Mouse (Mus musculus): ENCODE data around the gene Lrrfip1. TPM values are rescaled to one million over a fixed set of nuclear protein-coding genes. Genes with fewer than 3 reads are reported as not detected.

Lrrfip1 gene
- polyA plus RNA-seq, 1 experiment from 2014 or later: 19.6 TPM

DNA sequence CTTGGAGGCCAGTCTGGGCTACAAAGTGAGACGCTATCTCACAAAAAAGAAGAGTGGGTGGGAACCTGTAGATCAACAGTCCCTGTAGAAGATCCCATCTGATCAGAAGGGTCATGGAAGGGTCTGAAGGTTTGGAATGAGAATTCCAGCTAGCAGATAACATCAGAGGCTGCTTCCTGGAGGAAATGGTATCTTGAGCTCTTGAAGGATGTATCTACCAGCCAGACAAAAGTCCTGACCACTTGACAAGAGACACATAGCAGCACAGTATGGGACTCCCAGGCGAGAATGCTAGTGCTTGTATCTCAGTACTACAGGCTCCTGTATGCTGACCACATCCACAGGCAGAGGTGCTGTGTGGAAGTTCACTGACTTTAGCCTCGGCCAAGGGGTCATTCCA is 2.6 kb downstream of the Lrrfip1 start:
- Histone ChIP-seq H3K36me3 (replicated peaks) (no peaks in the 10 kb centered on the region), H3K9ac (no peak overlapping the region), H3K27me3 (peaks cover 15% of the 10 kb centered on the region), H3K9me3 (no peaks in the 10 kb centered on the region), H3K4me1 (peaks cover 22% of the 10 kb centered on the region), H3K4me3 (replicated peaks) (no peak overlapping the region), H3K27ac (no peak overlapping the region), H3K4me2 (no peak overlapping the region)
- 84% methylated on average over 3 of the region's 3 CpGs for WGBS
- ATAC-seq (ENCODE audit: low FRiP score): no peak

DNA sequence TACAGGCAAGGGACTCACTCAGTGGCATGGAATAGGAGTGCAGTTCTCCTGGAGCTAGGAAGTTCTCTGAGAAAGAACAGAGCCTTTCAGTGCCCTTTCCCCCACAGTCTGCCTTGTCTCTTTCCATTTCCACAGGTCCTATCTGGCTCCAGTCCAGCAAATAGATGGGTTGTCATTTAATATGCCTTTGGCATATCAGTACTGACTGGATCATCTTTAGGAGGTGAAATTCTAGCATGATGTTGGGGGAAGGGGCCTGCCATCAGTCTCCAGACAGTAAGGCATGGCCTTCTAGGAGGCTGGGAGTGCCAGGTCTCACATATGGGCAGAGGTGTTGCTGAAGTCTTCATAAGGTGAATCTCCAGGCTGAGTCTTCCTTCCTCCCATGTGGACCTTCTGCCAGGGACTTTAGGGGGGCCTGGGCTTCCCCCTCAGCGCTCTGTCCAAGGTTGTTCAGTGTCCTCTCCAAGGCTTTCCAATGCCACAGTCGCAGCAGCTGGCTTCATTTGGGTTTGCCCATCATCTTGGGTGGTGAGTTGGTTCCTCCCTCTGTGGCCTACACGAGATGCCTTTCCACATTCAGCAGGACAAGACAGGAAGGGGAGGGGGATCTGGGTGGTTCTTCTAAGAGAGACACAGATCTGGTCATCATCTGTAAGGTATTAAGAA is 3.5 kb downstream of the Lrrfip1 start:
- 82% methylated on average over 3 of the region's 3 CpGs for WGBS
- Histone ChIP-seq H3K27me3 (peaks cover 12% of the 10 kb centered on the region), H3K9ac (no peak overlapping the region)

DNA sequence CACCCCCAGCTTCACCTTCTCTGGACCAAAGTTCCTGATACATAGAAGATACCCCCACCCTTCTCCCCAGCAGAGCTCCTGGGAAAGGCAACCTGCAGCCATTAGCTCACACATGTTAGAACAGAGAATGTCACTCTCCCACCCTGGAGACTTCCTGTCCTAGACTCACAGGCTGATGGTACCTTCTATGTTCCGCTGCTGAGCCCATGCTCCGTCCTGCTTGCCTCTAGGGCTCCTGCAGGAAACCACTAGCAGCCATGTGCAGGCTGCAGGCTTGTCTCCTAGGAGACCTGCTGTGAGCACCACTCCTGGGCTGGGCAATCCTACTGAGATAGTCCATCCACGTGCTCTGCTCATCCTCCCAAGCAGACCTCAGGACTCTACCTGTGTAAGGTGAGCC is 4.1 kb downstream of the Lrrfip1 start:
- Histone ChIP-seq H3K36me3 (replicated peaks) (no peaks in the 10 kb centered on the region), H3K4me1 (peaks cover 22% of the 10 kb centered on the region), H3K9ac (no peak overlapping the region), H3K9me3 (no peaks in the 10 kb centered on the region), H3K27ac (no peak overlapping the region), H3K27me3 (peaks cover 6% of the 10 kb centered on the region), H3K4me2 (no peak overlapping the region), H3K4me3 (replicated peaks) (no peak overlapping the region)
- no peak for ATAC-seq (ENCODE audit: low FRiP score)
- WGBS: 92% methylated on average over 3 of the region's 3 CpGs

More for the DNA sequence above, 3.5 kb downstream of the Lrrfip1 start:
- Histone ChIP-seq H3K4me3 (replicated peaks) (no peak overlapping the region), H3K27ac (no peak overlapping the region), H3K4me1 (peaks cover 22% of the 10 kb centered on the region), H3K9me3 (no peaks in the 10 kb centered on the region), H3K4me2 (no peak overlapping the region), H3K36me3 (replicated peaks) (no peaks in the 10 kb centered on the region)
- no peak for ATAC-seq (ENCODE audit: low FRiP score)

DNA sequence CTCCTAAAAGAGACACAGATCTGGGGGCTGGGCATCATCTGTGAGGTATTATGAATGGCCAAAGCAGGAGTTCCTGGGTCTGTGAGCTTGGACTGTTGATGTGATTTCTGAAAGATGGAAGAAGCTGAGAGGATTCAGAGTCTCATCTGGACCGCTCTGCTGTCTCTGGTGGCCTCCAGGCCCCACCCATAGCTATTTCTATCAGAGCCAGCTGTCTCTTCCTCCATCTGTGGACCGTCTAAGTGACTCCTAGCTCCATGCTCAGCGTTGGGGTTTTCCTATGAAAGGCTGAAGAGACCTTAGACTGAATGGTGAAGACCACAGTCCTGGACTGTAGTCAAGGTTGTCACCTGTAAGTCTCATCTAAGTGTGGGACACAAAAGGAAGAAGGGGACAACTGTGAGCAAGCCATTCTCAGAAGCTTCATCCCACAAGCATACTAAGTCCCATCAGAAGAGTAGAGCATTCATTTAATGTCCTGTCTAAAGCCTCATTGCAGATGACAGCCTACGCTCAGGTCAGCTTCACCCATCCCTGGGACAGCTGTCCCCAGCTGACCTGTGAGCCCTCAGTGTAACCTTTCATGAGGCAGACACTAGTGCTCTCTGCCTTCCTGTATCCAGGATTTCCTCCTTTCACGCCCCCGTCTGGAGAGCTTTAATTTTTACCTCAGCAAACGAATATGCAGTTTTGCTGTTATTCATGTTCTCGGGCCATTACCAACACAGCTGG is 5.2 kb downstream of the Lrrfip1 start:
- no peak overlapping the region for H3K27ac ChIP-seq
- no peak for ATAC-seq (ENCODE audit: low FRiP score)
- no peaks in the 10 kb centered on the region for H3K36me3 ChIP-seq (replicated peaks)
- H3K4me2 ChIP-seq: no peak overlapping the region
- no peak overlapping the region for H3K9ac ChIP-seq
- no peak overlapping the region for H3K4me3 ChIP-seq (replicated peaks)
- H3K4me1 ChIP-seq: peaks cover 19% of the 10 kb centered on the region
- no peaks in the 10 kb centered on the region for H3K27me3 ChIP-seq
- no peaks in the 10 kb centered on the region for H3K9me3 ChIP-seq
- WGBS: 88% methylated on average over 8 of the region's 8 CpGs

DNA sequence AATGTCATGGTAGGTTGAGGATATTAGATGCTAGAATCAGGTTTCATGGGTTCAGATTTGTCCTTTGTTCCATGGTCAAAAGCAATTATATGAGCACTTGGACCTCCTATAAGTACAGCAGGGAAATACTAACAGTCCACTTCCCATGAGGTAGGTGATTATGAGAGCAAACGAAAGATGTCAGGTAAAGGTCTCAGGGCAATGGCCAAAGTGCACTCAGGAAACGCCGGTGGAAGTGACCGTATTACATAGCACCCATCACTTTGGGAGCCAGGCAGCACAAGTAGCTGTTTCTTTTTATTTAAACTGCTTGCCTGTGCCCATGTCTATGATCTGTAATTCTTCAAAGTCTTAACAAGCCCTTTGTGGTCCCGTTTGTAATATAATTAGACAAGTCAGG is 7.5 kb downstream of the Lrrfip1 start:
- no peak overlapping the region for H3K4me2 ChIP-seq
- 82% methylated on average over 5 of the region's 5 CpGs for WGBS
- no peak overlapping the region for H3K27ac ChIP-seq
- H3K36me3 ChIP-seq (replicated peaks): no peaks in the 10 kb centered on the region
- H3K9ac ChIP-seq: no peak overlapping the region
- ATAC-seq (ENCODE audit: low FRiP score): no peak
- H3K4me3 ChIP-seq (replicated peaks): no peak overlapping the region
- H3K9me3 ChIP-seq: no peaks in the 10 kb centered on the region
- H3K4me1 ChIP-seq: 0 out of 2 replicates have a peak, but pooled peaks cover 3% of the 10 kb centered on the region
- no peaks in the 10 kb centered on the region for H3K27me3 ChIP-seq

DNA sequence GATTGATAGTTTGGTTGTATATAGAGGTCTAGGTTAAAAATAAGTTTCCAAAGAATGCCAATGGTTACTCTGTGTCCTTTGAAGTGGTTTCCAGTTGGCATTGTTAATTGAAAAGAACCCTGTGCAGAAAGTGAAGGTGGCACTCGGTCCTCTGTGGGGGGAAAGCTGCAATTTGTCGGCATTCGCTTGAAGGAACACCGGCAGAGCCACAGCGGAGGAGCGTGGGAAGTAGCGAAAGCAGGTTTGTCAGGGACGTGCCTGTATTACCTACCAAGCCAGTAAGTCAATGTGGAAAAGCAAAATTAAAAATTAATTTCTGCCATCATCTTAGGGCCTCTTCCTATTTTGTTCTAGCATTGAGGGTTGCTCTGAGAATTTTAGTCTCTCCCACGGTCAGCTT is 8.2 kb downstream of the Lrrfip1 start:
- no peak overlapping the region for H3K9ac ChIP-seq
- no peak overlapping the region for H3K4me3 ChIP-seq (replicated peaks)
- 0 out of 2 replicates have a peak, but pooled peaks cover 3% of the 10 kb centered on the region for H3K4me1 ChIP-seq
- H3K27ac ChIP-seq: no peak overlapping the region
- no peak for ATAC-seq (ENCODE audit: low FRiP score)
- H3K9me3 ChIP-seq: no peaks in the 10 kb centered on the region
- WGBS: 86% methylated on average over 9 of the region's 9 CpGs
- H3K4me2 ChIP-seq: no peak overlapping the region
- no peaks in the 10 kb centered on the region for H3K36me3 ChIP-seq (replicated peaks)
- H3K27me3 ChIP-seq: no peaks in the 10 kb centered on the region

DNA sequence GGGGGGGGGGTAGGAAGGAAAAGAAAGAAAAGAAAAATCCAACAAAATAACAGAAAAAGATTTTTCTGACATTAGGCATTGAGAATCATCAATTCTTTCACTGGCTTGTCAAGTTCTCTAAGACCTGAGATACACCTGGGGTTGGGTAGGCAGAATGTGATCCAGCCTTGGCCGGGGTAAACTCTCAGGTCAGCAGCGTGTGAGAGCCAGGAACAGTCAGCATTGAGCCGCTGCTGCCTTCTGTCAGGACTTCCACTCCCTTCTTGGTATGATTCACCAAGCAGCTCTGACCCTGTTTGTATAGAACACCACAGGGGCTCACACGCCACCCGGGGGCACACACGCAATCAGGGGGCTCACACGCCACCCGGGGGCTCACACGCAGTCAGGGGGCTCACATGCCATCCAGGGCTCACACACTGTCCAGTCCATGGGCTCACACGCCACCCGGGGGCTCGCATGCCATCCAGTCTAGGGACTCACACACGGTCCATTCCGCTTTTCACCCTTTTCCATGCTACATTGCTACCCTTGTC is 9.7 kb downstream of the Lrrfip1 start:
- no peak for ATAC-seq (ENCODE audit: low FRiP score)
- no peak overlapping the region for H3K27ac ChIP-seq
- WGBS: 95% methylated on average over 14 of the region's 14 CpGs

DNA sequence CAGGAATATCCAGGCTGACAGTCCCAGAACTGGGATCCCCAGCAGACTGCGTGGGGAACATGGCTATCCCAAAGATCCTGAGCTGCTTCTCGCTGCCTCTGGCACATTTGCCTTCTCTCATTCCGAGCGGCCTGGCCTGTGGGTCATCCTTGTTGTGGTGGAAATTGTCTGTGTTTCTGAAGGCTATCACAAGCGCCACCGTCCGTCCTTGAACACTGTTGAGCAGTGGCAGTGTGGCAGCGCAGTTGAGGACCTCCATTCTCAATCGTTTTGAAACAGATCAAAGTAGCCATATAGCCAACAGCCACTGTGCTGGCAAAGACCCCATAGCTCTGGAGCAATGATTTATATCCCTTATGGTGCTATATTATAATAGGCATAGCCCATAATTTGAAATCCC is 10.2 kb downstream of the Lrrfip1 start:
- no peaks in the 10 kb centered on the region for H3K27me3 ChIP-seq
- no peaks in the 10 kb centered on the region for H3K9me3 ChIP-seq
- ATAC-seq (ENCODE audit: low FRiP score): no peak
- peaks cover 3% of the 10 kb centered on the region; the same call in 1 of the 2 replicates for H3K4me1 ChIP-seq
- no peaks in the 10 kb centered on the region for H3K36me3 ChIP-seq (replicated peaks)
- H3K4me2 ChIP-seq: no peak overlapping the region
- H3K27ac ChIP-seq: no peak overlapping the region
- H3K4me3 ChIP-seq (replicated peaks): no peak overlapping the region
- 92% methylated on average over 9 of the region's 9 CpGs for WGBS
- no peak overlapping the region for H3K9ac ChIP-seq

More for the DNA sequence above, 9.7 kb downstream of the Lrrfip1 start:
- H3K4me3 ChIP-seq (replicated peaks): no peak overlapping the region
- H3K9me3 ChIP-seq: no peaks in the 10 kb centered on the region
- H3K4me1 ChIP-seq: peaks cover 3% of the 10 kb centered on the region; the same call in 1 of the 2 replicates
- no peak overlapping the region for H3K9ac ChIP-seq
- H3K27me3 ChIP-seq: no peaks in the 10 kb centered on the region
- no peaks in the 10 kb centered on the region for H3K36me3 ChIP-seq (replicated peaks)
- no peak overlapping the region for H3K4me2 ChIP-seq

DNA sequence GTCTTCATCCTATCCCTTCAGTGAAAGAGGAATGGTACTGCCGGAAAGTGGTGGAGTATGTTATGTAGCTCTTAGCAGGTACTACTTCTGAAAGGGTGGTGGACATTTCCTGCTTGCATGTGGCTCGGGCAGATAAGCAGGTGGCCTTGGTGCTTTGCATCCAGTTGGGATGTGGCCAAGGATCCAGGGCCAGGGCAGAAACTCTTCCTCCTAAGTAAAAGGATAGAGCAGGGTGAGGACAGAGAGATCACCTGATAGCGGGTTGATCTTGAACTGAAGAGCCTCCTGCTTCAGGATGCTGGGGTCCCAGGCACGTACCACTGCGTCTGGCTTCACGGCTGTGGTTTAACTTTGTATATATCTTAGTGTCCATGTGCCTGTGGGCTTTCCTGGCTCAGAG is 10.7 kb downstream of the Lrrfip1 start:
- 95% methylated on average over 6 of the region's 6 CpGs for WGBS

DNA sequence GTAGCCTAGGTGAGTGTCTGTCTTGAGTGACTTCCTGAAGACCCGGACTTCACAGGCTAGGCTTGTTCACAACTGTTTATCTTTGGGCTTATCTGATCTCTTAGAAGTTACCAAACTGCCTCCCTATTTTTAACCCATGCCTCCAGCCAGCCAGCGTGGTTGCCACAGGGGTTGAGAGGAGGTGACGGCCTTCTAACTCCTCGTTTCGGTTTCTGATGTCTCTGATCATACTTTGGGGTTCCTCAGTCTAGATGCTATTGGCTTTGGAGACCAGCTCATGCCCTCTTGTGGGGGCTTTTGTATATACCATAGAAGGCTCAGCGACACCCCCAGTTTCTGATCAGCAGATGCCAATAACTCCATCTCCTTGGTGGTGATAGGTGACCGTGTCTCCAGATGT is 11.7 kb downstream of the Lrrfip1 start:
- no peaks in the 10 kb centered on the region for H3K27me3 ChIP-seq
- H3K4me1 ChIP-seq: peaks cover 3% of the 10 kb centered on the region; the same call in 1 of the 2 replicates
- WGBS: 97% methylated on average over 7 of the region's 7 CpGs
- no peak overlapping the region for H3K4me3 ChIP-seq (replicated peaks)
- H3K27ac ChIP-seq: no peak overlapping the region
- no peaks in the 10 kb centered on the region for H3K9me3 ChIP-seq
- H3K9ac ChIP-seq: no peak overlapping the region
- H3K4me2 ChIP-seq: no peak overlapping the region
- ATAC-seq (ENCODE audit: low FRiP score): no peak
- H3K36me3 ChIP-seq (replicated peaks): no peaks in the 10 kb centered on the region

More for the DNA sequence above, 10.7 kb downstream of the Lrrfip1 start:
- Histone ChIP-seq H3K9ac (no peak overlapping the region), H3K27ac (no peak overlapping the region), H3K4me2 (no peak overlapping the region), H3K9me3 (no peaks in the 10 kb centered on the region), H3K27me3 (no peaks in the 10 kb centered on the region), H3K4me3 (replicated peaks) (no peak overlapping the region), H3K4me1 (peaks cover 3% of the 10 kb centered on the region; the same call in 1 of the 2 replicates), H3K36me3 (replicated peaks) (no peaks in the 10 kb centered on the region)
- ATAC-seq (ENCODE audit: low FRiP score): no peak

DNA sequence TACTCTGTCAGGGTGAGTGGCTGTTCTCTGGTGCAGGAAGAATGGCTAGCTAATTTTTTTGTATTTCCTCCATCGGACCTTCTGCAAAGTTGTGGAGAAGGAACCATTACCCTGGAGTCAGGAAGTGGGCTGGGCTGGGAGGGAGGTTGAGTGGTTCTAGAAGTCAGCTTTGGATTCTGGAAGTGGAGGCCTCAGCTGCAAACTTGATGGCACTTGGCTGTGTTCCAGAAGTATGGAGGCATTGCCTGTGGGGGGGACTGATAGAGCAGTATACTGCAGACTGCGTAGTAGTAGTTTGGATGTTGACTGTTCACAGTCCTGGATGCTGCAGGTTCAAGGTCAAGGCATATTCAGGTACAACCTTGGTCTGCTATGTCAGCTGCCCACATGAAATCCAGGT is 12.2 kb downstream of the Lrrfip1 start:
- no peak for ATAC-seq (ENCODE audit: low FRiP score)
- H3K27ac ChIP-seq: no peak overlapping the region
- no peak overlapping the region for H3K4me3 ChIP-seq (replicated peaks)
- no peak overlapping the region for H3K4me2 ChIP-seq
- H3K27me3 ChIP-seq: no peaks in the 10 kb centered on the region
- 97% methylated on average over 2 of the region's 2 CpGs for WGBS
- peaks cover 3% of the 10 kb centered on the region; the same call in 1 of the 2 replicates for H3K4me1 ChIP-seq
- H3K9ac ChIP-seq: no peak overlapping the region
- no peaks in the 10 kb centered on the region for H3K9me3 ChIP-seq
- H3K36me3 ChIP-seq (replicated peaks): no peaks in the 10 kb centered on the region

DNA sequence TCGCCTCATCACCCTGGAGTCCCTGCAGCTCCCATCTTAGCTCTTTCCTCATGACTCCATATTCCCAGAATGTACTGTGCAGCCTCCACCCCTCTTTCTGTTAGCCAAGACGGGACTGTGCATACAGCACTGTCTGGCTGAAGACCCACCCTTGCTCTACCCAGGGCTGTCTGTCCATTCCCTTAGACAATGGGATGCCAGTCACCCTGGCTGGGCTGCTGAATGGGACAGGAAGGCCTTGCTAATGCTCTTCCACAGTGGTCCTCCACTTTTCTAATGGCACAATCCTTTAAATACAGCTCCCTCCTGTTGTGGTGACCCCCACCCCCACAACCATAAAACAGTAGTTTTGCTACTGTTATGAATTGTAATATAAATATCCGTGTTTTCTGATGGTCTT is 12.8 kb downstream of the Lrrfip1 start:
- no peaks in the 10 kb centered on the region for H3K36me3 ChIP-seq (replicated peaks)
- H3K27ac ChIP-seq: no peak overlapping the region
- no peaks in the 10 kb centered on the region for H3K9me3 ChIP-seq
- H3K4me1 ChIP-seq: peaks cover 3% of the 10 kb centered on the region; the same call in 1 of the 2 replicates
- no peak overlapping the region for H3K4me3 ChIP-seq (replicated peaks)
- no peaks in the 10 kb centered on the region for H3K27me3 ChIP-seq
- no peak for ATAC-seq (ENCODE audit: low FRiP score)
- no peak overlapping the region for H3K4me2 ChIP-seq
- WGBS: 83% methylated on average over 3 of the region's 3 CpGs
- H3K9ac ChIP-seq: no peak overlapping the region
